Mouse (Mus musculus): ENCODE data around the gene Tbc1d8. TPM values are rescaled to one million over a fixed set of nuclear protein-coding genes. Genes with fewer than 3 reads are reported as not detected.

Gene Tbc1d8
- polyA plus RNA-seq, 1 experiment from 2014 or later, result 4.2 TPM

GRCm38 (mm10) chr1:39502817-39503633, 24.5 kb upstream of the Tbc1d8 start:
- no peak for ATAC-seq
- TF ChIP-seq CTCF (IDR thresholded peaks at IDR 0.05; ENCODE audit: low read depth), result no peak
- H3K4me3 ChIP-seq (ENCODE audit: low read depth, low read length), result no peak overlapping the region
- no peaks in the 10 kb centered on the region for H3K36me3 ChIP-seq (ENCODE audit: control insufficient read depth, insufficient read depth)
- no peaks in the 10 kb centered on the region for H3K4me1 ChIP-seq (replicated peaks; ENCODE audit: control insufficient read depth, insufficient read depth, low read length)
- no peak overlapping the region for H3K9ac ChIP-seq (ENCODE audit: low read depth, low read length)
- H3K9me3 ChIP-seq (ENCODE audit: control insufficient read depth), result no peaks in the 10 kb centered on the region
- H3K27ac ChIP-seq (ENCODE audit: low read depth, low read length), result no peak overlapping the region
- H3K27me3 ChIP-seq (replicated peaks; ENCODE audit: control insufficient read depth, insufficient read depth, low read length), result no peaks in the 10 kb centered on the region
- H3K4me2 ChIP-seq (replicated peaks; ENCODE audit: low read depth), result no peak overlapping the region
- 78% methylated on average over 17 of the region's 17 CpGs for WGBS

GRCm38 (mm10) chr1:39499485-39499941, 21.0 kb upstream of the Tbc1d8 start:
- 85% methylated on average over 2 of the region's 2 CpGs for WGBS
- ATAC-seq, result no peak

GRCm38 (mm10) chr1:39497748-39498147, 19.2 kb upstream of the Tbc1d8 start:
- Histone ChIP-seq H3K4me1 (replicated peaks; ENCODE audit: control insufficient read depth, insufficient read depth, low read length) (no peaks in the 10 kb centered on the region), H3K27me3 (replicated peaks; ENCODE audit: control insufficient read depth, insufficient read depth, low read length) (no peaks in the 10 kb centered on the region), H3K4me2 (replicated peaks; ENCODE audit: low read depth) (no peak overlapping the region), H3K9ac (ENCODE audit: low read depth, low read length) (no peak overlapping the region), H3K9me3 (ENCODE audit: control insufficient read depth) (no peaks in the 10 kb centered on the region), H3K4me3 (ENCODE audit: low read depth, low read length) (no peak overlapping the region), H3K36me3 (ENCODE audit: control insufficient read depth, insufficient read depth) (no peaks in the 10 kb centered on the region), H3K27ac (ENCODE audit: low read depth, low read length) (no peak overlapping the region)
- WGBS, result 88% methylated on average over 11 of the region's 11 CpGs
- ATAC-seq, result no peak
- peak; percentile 38 for TF ChIP-seq CTCF (IDR thresholded peaks at IDR 0.05; ENCODE audit: low read depth)

More at GRCm38 (mm10) chr1:39499485-39499941, 21.0 kb upstream of the Tbc1d8 start:
- no peaks in the 10 kb centered on the region for H3K9me3 ChIP-seq (ENCODE audit: control insufficient read depth)
- no peak overlapping the region for H3K4me2 ChIP-seq (replicated peaks; ENCODE audit: low read depth)
- no peak overlapping the region for H3K4me3 ChIP-seq (ENCODE audit: low read depth, low read length)
- no peak overlapping the region for H3K27ac ChIP-seq (ENCODE audit: low read depth, low read length)
- no peaks in the 10 kb centered on the region for H3K27me3 ChIP-seq (replicated peaks; ENCODE audit: control insufficient read depth, insufficient read depth, low read length)
- no peaks in the 10 kb centered on the region for H3K36me3 ChIP-seq (ENCODE audit: control insufficient read depth, insufficient read depth)
- no peak overlapping the region for H3K9ac ChIP-seq (ENCODE audit: low read depth, low read length)
- TF ChIP-seq CTCF (IDR thresholded peaks at IDR 0.05; ENCODE audit: low read depth), result no peak
- no peaks in the 10 kb centered on the region for H3K4me1 ChIP-seq (replicated peaks; ENCODE audit: control insufficient read depth, insufficient read depth, low read length)

GRCm38 (mm10) chr1:39496995-39497394, 18.4 kb upstream of the Tbc1d8 start:
- no peaks in the 10 kb centered on the region for H3K27me3 ChIP-seq (replicated peaks; ENCODE audit: control insufficient read depth, insufficient read depth, low read length)
- H3K4me2 ChIP-seq (replicated peaks; ENCODE audit: low read depth), result no peak overlapping the region
- H3K36me3 ChIP-seq (ENCODE audit: control insufficient read depth, insufficient read depth), result no peaks in the 10 kb centered on the region
- 94% methylated on average over 4 of the region's 4 CpGs for WGBS
- H3K27ac ChIP-seq (ENCODE audit: low read depth, low read length), result no peak overlapping the region
- H3K9ac ChIP-seq (ENCODE audit: low read depth, low read length), result no peak overlapping the region
- no peak overlapping the region for H3K4me3 ChIP-seq (ENCODE audit: low read depth, low read length)
- TF ChIP-seq CTCF (IDR thresholded peaks at IDR 0.05; ENCODE audit: low read depth), result 0 out of 2 replicates have a peak, but pooled peaks have one; percentile 10
- H3K9me3 ChIP-seq (ENCODE audit: control insufficient read depth), result no peaks in the 10 kb centered on the region
- H3K4me1 ChIP-seq (replicated peaks; ENCODE audit: control insufficient read depth, insufficient read depth, low read length), result no peaks in the 10 kb centered on the region
- no peak for ATAC-seq

- no peak overlapping the region for H3K9ac ChIP-seq (ENCODE audit: low read depth, low read length)
- H3K27me3 ChIP-seq (replicated peaks; ENCODE audit: control insufficient read depth, insufficient read depth, low read length), result no peaks in the 10 kb centered on the region
- 76% methylated on average over 3 of the region's 3 CpGs for WGBS
- no peaks in the 10 kb centered on the region for H3K4me1 ChIP-seq (replicated peaks; ENCODE audit: control insufficient read depth, insufficient read depth, low read length)
- no peak overlapping the region for H3K4me3 ChIP-seq (ENCODE audit: low read depth, low read length)
- TF ChIP-seq CTCF (IDR thresholded peaks at IDR 0.05; ENCODE audit: low read depth), result no peak
- no peak for ATAC-seq
- no peaks in the 10 kb centered on the region for H3K36me3 ChIP-seq (ENCODE audit: control insufficient read depth, insufficient read depth)
- no peak overlapping the region for H3K27ac ChIP-seq (ENCODE audit: low read depth, low read length)
- H3K9me3 ChIP-seq (ENCODE audit: control insufficient read depth), result no peaks in the 10 kb centered on the region
- H3K4me2 ChIP-seq (replicated peaks; ENCODE audit: low read depth), result no peak overlapping the region
These were observed 15.1 kb upstream of the Tbc1d8 start for GRCm38 (mm10) chr1:39493664-39494063.

GRCm38 (mm10) chr1:39493165-39493564, 14.6 kb upstream of the Tbc1d8 start:
- H3K4me3 ChIP-seq (ENCODE audit: low read depth, low read length), result no peak overlapping the region
- no peaks in the 10 kb centered on the region for H3K4me1 ChIP-seq (replicated peaks; ENCODE audit: control insufficient read depth, insufficient read depth, low read length)
- H3K9me3 ChIP-seq (ENCODE audit: control insufficient read depth), result no peaks in the 10 kb centered on the region
- no peak for TF ChIP-seq CTCF (IDR thresholded peaks at IDR 0.05; ENCODE audit: low read depth)
- WGBS, result 87% methylated on average over 5 of the region's 5 CpGs
- H3K27ac ChIP-seq (ENCODE audit: low read depth, low read length), result no peak overlapping the region
- H3K9ac ChIP-seq (ENCODE audit: low read depth, low read length), result no peak overlapping the region
- H3K27me3 ChIP-seq (replicated peaks; ENCODE audit: control insufficient read depth, insufficient read depth, low read length), result no peaks in the 10 kb centered on the region
- H3K4me2 ChIP-seq (replicated peaks; ENCODE audit: low read depth), result no peak overlapping the region
- ATAC-seq, result no peak
- H3K36me3 ChIP-seq (ENCODE audit: control insufficient read depth, insufficient read depth), result no peaks in the 10 kb centered on the region
